Mouse (Mus musculus) CH12.LX (cell line): Measurements from ENCODE around the gene Fastk. TPM values are rescaled to one million over a fixed set of nuclear protein-coding genes. Genes with fewer than 3 reads are reported as not detected.

Source experiments
- DNase-seq: peaks from one replicate; pipeline ENCODE4 v3.0.0-alpha.2; 2013; ENCODE audit errors: extremely low read depth
- H3K27ac ChIP-seq: 2 replicates; pipeline ENCODE4 v1.5.1; 2012; ENCODE audit warnings: low read depth, mild to moderate bottlenecking, control low read depth, moderate library complexity; ENCODE audit not compliant: insufficient read depth
- H3K27me3 ChIP-seq: replicated peaks from 2 replicates; pipeline ENCODE3; 2012; ENCODE audit warnings: inconsistent platforms
- H3K36me3 ChIP-seq, 2 experiments: replicated peaks in 1 of 2; 2 replicates each; pipeline versions ENCODE3 to v1.6.1; 2012; ENCODE audit warnings: inconsistent platforms in 1 of 2, low read length in 1 of 2, mild to moderate bottlenecking in 1 of 2, mixed read lengths in 1 of 2, moderate library complexity in 1 of 2; ENCODE audit not compliant: control insufficient read depth in 1 of 2, insufficient read depth in 1 of 2
- H3K4me1 ChIP-seq, 2 experiments: 2 replicates each; pipeline ENCODE4 v1.6.1; 2012; ENCODE audit warnings: inconsistent platforms in 1 of 2, moderate library complexity in 1 of 2; ENCODE audit not compliant: insufficient read depth in 2 of 2, control insufficient read depth in 1 of 2
- H3K4me2 ChIP-seq: 2 replicates; pipeline ENCODE4 v1.6.1; 2012; ENCODE audit warnings: low read depth, mild to moderate bottlenecking, control low read depth; ENCODE audit not compliant: poor library complexity, insufficient read depth, severe bottlenecking
- H3K4me3 ChIP-seq, 3 experiments: fragments of 150-350 bp in 1 of 3; sonication (generic) in 1 of 3; replicated peaks in 1 of 3; 2 replicates each; pipeline versions ENCODE3 to v1.5.1; 2011 to 2012; ENCODE audit warnings: low read depth in 2 of 3, low read length in 2 of 3, mild to moderate bottlenecking in 2 of 3, moderate library complexity in 2 of 3, control low read depth in 1 of 3, improper control_type of control experiment in 1 of 3, inconsistent platforms in 1 of 3, mixed read lengths in 1 of 3; ENCODE audit not compliant: poor library complexity in 1 of 3
- H3K79me2 ChIP-seq: replicated peaks from 2 replicates; pipeline ENCODE4 v1.6.1; 2012; ENCODE audit warnings: mild to moderate bottlenecking, moderate library complexity; ENCODE audit not compliant: control insufficient read depth, poor library complexity, insufficient read depth, severe bottlenecking; ENCODE audit errors: extremely low read depth
- H3K9ac ChIP-seq: 2 replicates; pipeline ENCODE4 v1.6.1; 2012; ENCODE audit warnings: low read depth, mild to moderate bottlenecking, control low read depth, moderate library complexity; ENCODE audit not compliant: insufficient read depth
- H3K9me3 ChIP-seq: replicated peaks from 2 replicates; pipeline ENCODE3; 2012; ENCODE audit warnings: low read length, inconsistent platforms, mixed read lengths
- BHLHE40 ChIP-seq: IDR thresholded peaks from 2 replicates; pipeline ENCODE4 v1.6.1; 2011; ENCODE audit warnings: mild to moderate bottlenecking, low read depth, low read length, improper control_type of control experiment
- CHD1 ChIP-seq: IDR thresholded peaks from 2 replicates; pipeline ENCODE4 v1.6.1; 2012; ENCODE audit warnings: low read depth, low read length, improper control_type of control experiment, inconsistent platforms
- ELF1 ChIP-seq: IDR thresholded peaks from 2 replicates; pipeline ENCODE4 v1.6.1; 2014; ENCODE audit warnings: low read depth, mild to moderate bottlenecking, inconsistent platforms, low read length, improper control_type of control experiment
- EP300 ChIP-seq: IDR thresholded peaks from 2 replicates; pipeline ENCODE4 v1.6.1; 2011; ENCODE audit warnings: low read length, improper control_type of control experiment
- HCFC1 ChIP-seq: IDR thresholded peaks from 2 replicates; pipeline ENCODE4 v1.6.1; 2012; ENCODE audit warnings: low read depth, mild to moderate bottlenecking, inconsistent platforms, low read length, improper control_type of control experiment
- JUN ChIP-seq: IDR thresholded peaks from 2 replicates; pipeline ENCODE4 v1.6.1; 2011; ENCODE audit warnings: low read depth, mild to moderate bottlenecking, low read length, improper control_type of control experiment, moderate library complexity; ENCODE audit not compliant: insufficient read depth
- KAT2A ChIP-seq: IDR thresholded peaks from 2 replicates; pipeline ENCODE4 v1.6.1; 2012; ENCODE audit warnings: low read length, improper control_type of control experiment, inconsistent platforms; ENCODE audit not compliant: insufficient replicate concordance
- MAFK ChIP-seq: IDR thresholded peaks from 2 replicates; pipeline ENCODE4 v1.6.1; 2011; ENCODE audit warnings: low read length, improper control_type of control experiment; ENCODE audit not compliant: insufficient replicate concordance
- MAX ChIP-seq: IDR thresholded peaks from 2 replicates; pipeline ENCODE4 v1.6.1; 2011; ENCODE audit warnings: low read length, improper control_type of control experiment
- MAZ ChIP-seq: IDR thresholded peaks from 2 replicates; pipeline ENCODE4 v1.6.1; 2012; ENCODE audit warnings: low read depth, mild to moderate bottlenecking, inconsistent platforms, low read length, improper control_type of control experiment, moderate library complexity
- MEF2A ChIP-seq: IDR thresholded peaks from 2 replicates; pipeline ENCODE4 v1.6.1; 2014; ENCODE audit warnings: low read depth, mild to moderate bottlenecking, inconsistent platforms, low read length, improper control_type of control experiment, borderline replicate concordance
- MXI1 ChIP-seq: IDR thresholded peaks from 2 replicates; pipeline ENCODE4 v1.6.1; 2011; ENCODE audit warnings: mild to moderate bottlenecking, low read depth, low read length, improper control_type of control experiment
- MYC ChIP-seq: IDR thresholded peaks from 2 replicates; pipeline ENCODE4 v1.6.1; 2011; ENCODE audit warnings: low read depth, mild to moderate bottlenecking, improper control_type of control experiment, low read length
- PAX5 ChIP-seq: IDR thresholded peaks from 2 replicates; pipeline ENCODE4 v1.6.1; 2012; ENCODE audit warnings: low read length, inconsistent platforms, mixed read lengths
- POLR2A ChIP-seq: IDR thresholded peaks from 2 replicates; pipeline ENCODE4 v1.6.1; 2011; ENCODE audit warnings: low read depth, mild to moderate bottlenecking, improper control_type of control experiment, low read length
- TCF12 ChIP-seq: IDR thresholded peaks from 2 replicates; pipeline ENCODE4 v1.6.1; 2014; ENCODE audit warnings: low read depth, mild to moderate bottlenecking, inconsistent platforms, low read length, improper control_type of control experiment
- USF1 ChIP-seq: IDR thresholded peaks from 2 replicates; pipeline ENCODE4 v1.6.1; 2014; ENCODE audit warnings: low read depth, mild to moderate bottlenecking, inconsistent platforms, low read length, improper control_type of control experiment
- ZKSCAN1 ChIP-seq: IDR thresholded peaks from 2 replicates; pipeline ENCODE4 v1.6.1; 2012; ENCODE audit warnings: low read depth, inconsistent platforms, low read length, improper control_type of control experiment, borderline replicate concordance
- dilution Hi-C: fragments of 300-500 bp; cut with MboI; formaldehyde crosslinking; loops from 2 replicates; pipeline ENCODE4 v1.14.3; 2020; ENCODE audit warnings: low sequenced_read_pairs; ENCODE audit not compliant: extremely low pct_unique_long_range_greater_than_20kb, extremely low pct_ligation_motif_present
- in situ Hi-C: fragments of 300-500 bp; cut with MboI; formaldehyde crosslinking; loops from 3 replicates; pipeline ENCODE4 v1.14.3; 2019; ENCODE audit warnings: low sequenced_read_pairs, low pct_ligation_motif_present, low pct_unique_long_range_greater_than_20kb, mixed read lengths
- polyA plus RNA-seq: library from polyadenylated mRNA; unstranded; fragments of >175 nt; gene quantifications from 2 replicates; pipeline ENCODE4 v1.2.1, GENCODE M21; 2012; ENCODE audit warnings: low read depth; ENCODE audit not compliant: insufficient read length
- total RNA-seq, 2 experiments: library from RNA; depleted of rRNA; stranded (reverse); fragments of 300-350 nt in 1 of 2; fragments of >200 nt in 1 of 2; gene quantifications; 2 replicates each; pipeline ENCODE4 v1.2.3; 2012 to 2014

Fastk gene
- total and polyA plus RNA-seq, 3 experiments = 44.8 to 88.0 (median 61.4) TPM

DNA sequence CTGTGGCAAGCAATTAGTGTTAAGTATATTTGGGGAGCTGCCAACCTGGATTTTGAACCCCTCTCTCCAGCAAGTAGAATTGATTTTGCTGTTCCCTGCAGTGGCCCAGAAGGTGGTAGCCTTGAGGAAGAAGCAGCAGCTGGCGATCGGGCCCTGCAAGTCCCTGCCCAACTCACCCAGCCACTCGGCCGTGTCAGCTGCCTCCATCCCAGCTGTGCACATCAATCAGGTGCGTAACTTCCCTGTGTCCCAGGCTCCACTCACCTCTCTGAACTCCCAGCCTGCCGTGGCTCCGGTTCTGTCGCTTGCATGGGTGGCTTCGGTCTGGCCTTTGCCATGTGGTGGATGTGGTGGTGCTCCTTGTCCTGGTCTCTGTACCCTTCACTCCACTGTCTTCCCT is 32.8 kb upstream of the Fastk start:
- Histone ChIP-seq H3K4me3 (no peak overlapping the region), H3K36me3 (peaks cover 62 to 97% of the 10 kb centered on the region in 2 experiments), H3K27ac (no peak overlapping the region), H3K9me3 (no peaks in the 10 kb centered on the region), H3K27me3 (no peaks in the 10 kb centered on the region), H3K9ac (no peak overlapping the region), H3K4me1 (no peaks in the 10 kb centered on the region), H3K79me2 (no peaks in the 10 kb centered on the region; the same call in 1 of the 2 replicates), H3K4me2 (no peak overlapping the region)
- no peak for DNase-seq
- dilution Hi-C loops (no loop called here), in situ Hi-C loops (no loop called here)
- TF ChIP-seq MEF2A (no peak), USF1 (no peak), ELF1 (no peak), MAX (no peak), TCF12 (no peak), MXI1 (no peak), MAFK (no peak), POLR2A (no peak), MAZ (no peak), MYC (no peak), KAT2A (no peak), HCFC1 (no peak), BHLHE40 (no peak), CHD1 (no peak)

GRCm38 (mm10) chr5:24475476-24476241 is 30.6 kb upstream of the Fastk start:
- DNase-seq = no peak
- Histone ChIP-seq H3K27ac (no peak overlapping the region), H3K4me3 (no peak overlapping the region), H3K4me2 (no peak overlapping the region), H3K27me3 (no peaks in the 10 kb centered on the region), H3K9ac (no peak overlapping the region), H3K79me2 (no peaks in the 10 kb centered on the region; the same call in none of the 2 replicates), H3K9me3 (no peaks in the 10 kb centered on the region), H3K4me1 (no peaks in the 10 kb centered on the region), H3K36me3 (peaks cover 49 to 93% of the 10 kb centered on the region in 2 experiments)
- dilution Hi-C loops (no loop called here), in situ Hi-C loops (no loop called here)
- TF ChIP-seq TCF12 = no peak
- TF ChIP-seq ZKSCAN1 = no peak
- TF ChIP-seq EP300 = no peak
- TF ChIP-seq MAZ = no peak
- TF ChIP-seq PAX5 = no peak
- no peak for TF ChIP-seq JUN
